Mouse (Mus musculus) heart, adult 11 months (tissue): ENCODE measurements around the gene Coro1b.

ENCODE experiments used
- DNase-seq: peaks from one replicate; pipeline ENCODE4 v3.0.0; 2022

Coro1b gene

DNA sequence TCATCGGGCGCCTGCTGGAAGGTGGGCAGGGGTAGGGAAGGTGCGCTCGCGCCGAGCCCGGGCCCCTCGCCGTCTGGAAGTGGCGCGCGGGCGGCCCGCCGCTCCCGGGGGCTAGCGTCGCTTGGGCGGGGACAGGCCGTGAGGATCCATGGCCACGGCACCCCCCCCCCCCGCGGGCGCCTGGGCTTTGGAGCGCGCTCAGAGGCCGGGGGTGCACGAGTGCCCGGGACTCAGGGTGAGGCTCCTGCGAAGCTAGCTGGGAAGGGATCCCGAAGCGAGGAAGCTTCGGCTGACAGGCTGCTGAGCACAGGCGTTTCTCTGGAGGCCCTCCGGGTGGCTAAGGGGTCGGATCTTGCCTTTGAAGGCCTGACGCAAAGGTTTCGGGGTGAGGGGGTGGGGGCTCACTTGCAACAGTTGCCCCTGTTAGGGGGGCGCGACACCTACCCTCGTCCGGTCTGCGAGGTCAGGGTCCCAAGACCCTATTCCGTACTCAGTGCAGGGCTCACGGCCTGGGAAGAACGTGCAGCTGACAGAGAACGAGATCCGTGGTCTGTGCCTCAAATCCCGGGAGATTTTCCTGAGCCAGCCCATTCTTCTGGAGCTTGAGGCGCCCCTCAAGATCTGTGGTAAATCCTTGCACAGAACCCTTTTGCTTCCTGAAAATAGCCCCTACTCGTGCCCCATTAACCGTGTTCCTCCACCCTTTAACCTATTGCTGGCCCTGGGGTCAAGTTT, 44.0 kb downstream of the Coro1b start:
- peak; percentile 95 for DNase-seq

DNA sequence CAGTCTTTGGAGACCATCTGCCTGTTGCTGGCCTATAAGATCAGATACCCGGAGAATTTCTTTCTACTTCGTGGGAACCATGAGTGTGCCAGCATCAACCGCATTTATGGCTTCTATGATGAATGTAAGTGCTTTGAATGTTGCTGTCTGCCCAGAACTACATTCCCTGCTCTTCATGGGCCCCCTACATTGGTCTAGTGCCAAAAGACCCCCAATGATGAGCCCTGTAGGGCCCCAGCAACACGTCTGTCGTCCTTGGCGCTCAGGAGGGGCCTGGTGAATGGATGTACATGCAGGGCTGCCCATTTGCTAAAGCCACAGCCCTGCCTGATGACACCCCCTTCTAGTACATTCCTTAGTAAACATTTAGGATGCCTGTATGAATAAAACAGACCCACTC, 44.7 kb downstream of the Coro1b start:
- DNase-seq, result peak; percentile 93

GRCm38 (mm10) chr19:4194021-4194724, 45.8 kb downstream of the Coro1b start:
- peak; percentile 91 for DNase-seq

DNA sequence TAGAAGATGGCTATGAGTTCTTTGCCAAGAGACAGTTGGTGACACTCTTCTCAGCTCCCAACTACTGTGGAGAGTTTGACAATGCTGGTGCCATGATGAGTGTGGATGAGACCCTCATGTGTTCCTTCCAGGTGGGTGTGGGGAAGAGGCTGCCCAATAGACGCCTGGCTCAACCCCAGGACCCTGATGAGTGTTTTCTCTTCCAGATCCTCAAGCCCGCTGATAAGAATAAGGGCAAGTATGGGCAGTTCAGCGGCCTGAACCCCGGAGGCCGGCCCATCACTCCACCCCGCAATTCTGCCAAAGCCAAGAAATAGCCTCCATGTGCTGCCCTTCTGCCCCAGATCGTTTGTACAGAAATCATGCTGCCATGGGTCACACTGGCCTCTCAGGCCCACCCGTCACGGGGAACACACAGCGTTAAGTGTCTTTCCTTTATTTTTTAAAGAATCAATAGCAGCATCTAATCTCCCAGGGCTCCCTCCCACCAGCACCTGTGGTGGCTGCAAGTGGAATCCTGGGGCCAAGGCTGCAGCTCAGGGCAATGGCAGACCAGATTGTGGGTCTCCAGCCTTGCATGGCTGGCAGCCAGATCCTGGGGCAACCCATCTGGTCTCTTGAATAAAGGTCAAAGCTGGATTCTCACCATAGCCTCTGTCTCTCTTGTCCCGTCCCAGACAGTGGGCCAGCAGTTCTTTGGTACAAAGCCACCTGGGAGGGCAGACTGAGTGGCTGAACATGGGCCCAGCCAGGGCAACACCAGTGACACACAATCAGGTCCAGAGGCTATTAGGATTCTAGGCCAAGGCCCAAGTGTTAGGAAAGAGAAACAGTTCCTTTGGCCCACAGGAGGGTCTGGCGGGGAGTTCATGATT, 46.6 kb downstream of the Coro1b start:
- peak; percentile 93 for DNase-seq

DNA sequence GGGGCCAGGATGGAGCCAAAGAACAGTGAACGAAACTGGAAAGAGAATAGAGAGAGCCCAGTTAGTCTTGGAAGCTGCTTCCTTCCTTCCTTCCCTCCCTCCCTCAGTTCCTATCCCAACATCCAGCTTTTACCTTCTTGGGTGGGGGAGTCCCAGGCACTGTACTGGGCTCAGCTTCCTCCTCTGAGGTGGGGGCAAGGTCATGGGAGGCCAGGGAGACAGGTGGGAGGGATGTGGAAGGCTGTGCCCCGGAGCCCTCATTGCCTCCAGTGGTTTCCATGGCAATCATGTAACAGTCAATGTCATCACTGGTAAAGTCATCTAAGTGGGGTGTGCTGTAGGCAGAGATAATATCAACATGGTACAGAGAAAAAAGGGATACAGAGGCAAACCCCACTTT, 47.6 kb downstream of the Coro1b start:
- peak; percentile 91 for DNase-seq

DNA sequence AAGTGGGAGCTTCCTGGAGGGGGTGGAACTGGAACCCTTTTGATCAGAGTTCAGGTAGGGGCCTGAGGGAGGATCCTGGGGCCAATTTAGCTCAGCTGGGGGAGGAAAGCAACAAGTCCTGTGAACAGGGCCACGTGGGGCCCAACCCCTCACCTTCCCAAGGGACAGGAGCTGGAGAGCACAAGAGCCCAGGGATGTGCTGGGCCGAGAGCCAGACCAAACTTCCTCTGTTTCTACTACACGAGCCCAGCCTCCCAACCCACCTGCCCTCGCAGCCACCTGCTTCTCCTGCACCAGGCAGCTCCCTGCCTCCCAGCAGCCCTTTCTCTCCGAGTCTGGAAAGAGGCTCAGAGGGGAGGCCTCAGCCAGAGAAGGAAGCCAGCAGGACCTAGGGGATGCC, 48.1 kb downstream of the Coro1b start:
- DNase-seq, result peak; percentile 97

- DNase-seq, result no peak
Observed at GRCm38 (mm10) chr19:4197180-4197579, 48.8 kb downstream of the Coro1b start.

- peak; percentile 100 for DNase-seq
Observed at GRCm38 (mm10) chr19:4201291-4201909, 53.0 kb downstream of the Coro1b start, which contains the start of gene Rad9a. Rad9a (minus strand) TSS chr19:4201662.

- DNase-seq, result peak; percentile 92
Observed at GRCm38 (mm10) chr19:4202149-4202548, 53.7 kb downstream of the Coro1b start.

- no peak for DNase-seq
Observed at GRCm38 (mm10) chr19:4203148-4203547, 54.7 kb downstream of the Coro1b start.
